Mouse (Mus musculus) spleen, adult 2 months (tissue): ENCODE measurements around the gene Gm26620.

Experiments
- CTCF ChIP-seq: fragments of 200-500 bp; IDR thresholded peaks from 2 replicates; pipeline ENCODE4 v1.5.1; 2011; ENCODE audit warnings: mild to moderate bottlenecking, inconsistent platforms; ENCODE audit not compliant: insufficient read depth, insufficient read length, insufficient replicate concordance; ENCODE audit errors: extremely low read depth
- POLR2A ChIP-seq: fragments of 200-500 bp; IDR thresholded peaks from 2 replicates; pipeline ENCODE4 v1.6.1; 2011; ENCODE audit warnings: low read depth, low read length, inconsistent platforms

- TF ChIP-seq CTCF = no peak
- TF ChIP-seq POLR2A = no peak
These were observed 49.1 kb downstream of the Gm26620 start for GRCm38 (mm10) chr1:170933940-170934339.
